Mouse (Mus musculus): ENCODE results near the gene Man2a2. TPM values are rescaled to one million over a fixed set of nuclear protein-coding genes. Genes with fewer than 3 reads are reported as not detected.
"Not testable (repeated sequence)": the region's sequence is repeated elsewhere in the genome, so short reads cannot be mapped to it uniquely, and the experiment has no call there.

The Man2a2 gene
- total RNA-seq, 2 experiments from 2014 or later = 106 to 115 TPM

- peak; percentile 99 for DNase-seq (ENCODE audit: low spot score in 2 of 2)
Observed at GRCm38 (mm10) chr7:80339793-80340628, 31.2 kb downstream of the Man2a2 start.

GRCm38 (mm10) chr7:80339371-80339770 lies 31.8 kb downstream of the Man2a2 start:
- DNase-seq (ENCODE audit: low spot score in 2 of 2) = peak; percentile 37 to 46

- no peak for DNase-seq (ENCODE audit: low spot score in 2 of 2)
Observed at GRCm38 (mm10) chr7:80336932-80337331, 34.2 kb downstream of the Man2a2 start.

GRCm38 (mm10) chr7:80334848-80335247 lies 36.3 kb downstream of the Man2a2 start:
- no peak for DNase-seq (ENCODE audit: low spot score in 2 of 2)

GRCm38 (mm10) chr7:80331433-80331832 lies 39.7 kb downstream of the Man2a2 start:
- DNase-seq (ENCODE audit: low spot score in 2 of 2) = no peak

GRCm38 (mm10) chr7:80330278-80330677 lies 40.9 kb downstream of the Man2a2 start:
- no peak for DNase-seq (ENCODE audit: low spot score in 2 of 2)

GRCm38 (mm10) chr7:80326076-80326475 lies 45.1 kb downstream of the Man2a2 start:
- no peak for DNase-seq (ENCODE audit: low spot score in 2 of 2)

GRCm38 (mm10) chr7:80325292-80325868 lies 45.8 kb downstream of the Man2a2 start:
- no peak for DNase-seq (ENCODE audit: low spot score in 2 of 2)

- DNase-seq (ENCODE audit: low spot score in 2 of 2) = not testable (repeated sequence)
Observed at GRCm38 (mm10) chr7:80324816-80325119, 46.4 kb downstream of the Man2a2 start.

GRCm38 (mm10) chr7:80324043-80324815 lies 46.9 kb downstream of the Man2a2 start, which contains the start of gene Rccd1:
TSS of gene Rccd1 (minus strand) at chr7:80324454.
- peak; percentile 95 to 96 for DNase-seq (ENCODE audit: low spot score in 2 of 2)

- DNase-seq (ENCODE audit: low spot score in 2 of 2) = no peak
Observed at GRCm38 (mm10) chr7:80323336-80323735, 47.8 kb downstream of the Man2a2 start.

- no peak for DNase-seq (ENCODE audit: low spot score in 2 of 2)
Observed at GRCm38 (mm10) chr7:80319846-80320496, 51.2 kb downstream of the Man2a2 start.

- no peak for DNase-seq (ENCODE audit: low spot score in 2 of 2)
Observed at GRCm38 (mm10) chr7:80318670-80319069, 52.5 kb downstream of the Man2a2 start.

GRCm38 (mm10) chr7:80317439-80318115 lies 53.6 kb downstream of the Man2a2 start:
- no peak for DNase-seq (ENCODE audit: low spot score in 2 of 2)

GRCm38 (mm10) chr7:80315733-80316132 lies 55.4 kb downstream of the Man2a2 start:
- DNase-seq (ENCODE audit: low spot score in 2 of 2) = no peak

GRCm38 (mm10) chr7:80310771-80311170 lies 60.4 kb downstream of the Man2a2 start:
- no peak for DNase-seq (ENCODE audit: low spot score in 2 of 2)

- no peak for DNase-seq (ENCODE audit: low spot score in 2 of 2)
Observed at GRCm38 (mm10) chr7:80307766-80308165, 63.4 kb downstream of the Man2a2 start.

GRCm38 (mm10) chr7:80301522-80301921 lies 69.7 kb downstream of the Man2a2 start:
- DNase-seq (ENCODE audit: low spot score in 2 of 2) = no peak

- DNase-seq (ENCODE audit: low spot score in 2 of 2) = no peak
Observed at GRCm38 (mm10) chr7:80299568-80299967, 71.6 kb downstream of the Man2a2 start.
